Mouse (Mus musculus): Measurements from ENCODE around the gene Dnah14.

DNA sequence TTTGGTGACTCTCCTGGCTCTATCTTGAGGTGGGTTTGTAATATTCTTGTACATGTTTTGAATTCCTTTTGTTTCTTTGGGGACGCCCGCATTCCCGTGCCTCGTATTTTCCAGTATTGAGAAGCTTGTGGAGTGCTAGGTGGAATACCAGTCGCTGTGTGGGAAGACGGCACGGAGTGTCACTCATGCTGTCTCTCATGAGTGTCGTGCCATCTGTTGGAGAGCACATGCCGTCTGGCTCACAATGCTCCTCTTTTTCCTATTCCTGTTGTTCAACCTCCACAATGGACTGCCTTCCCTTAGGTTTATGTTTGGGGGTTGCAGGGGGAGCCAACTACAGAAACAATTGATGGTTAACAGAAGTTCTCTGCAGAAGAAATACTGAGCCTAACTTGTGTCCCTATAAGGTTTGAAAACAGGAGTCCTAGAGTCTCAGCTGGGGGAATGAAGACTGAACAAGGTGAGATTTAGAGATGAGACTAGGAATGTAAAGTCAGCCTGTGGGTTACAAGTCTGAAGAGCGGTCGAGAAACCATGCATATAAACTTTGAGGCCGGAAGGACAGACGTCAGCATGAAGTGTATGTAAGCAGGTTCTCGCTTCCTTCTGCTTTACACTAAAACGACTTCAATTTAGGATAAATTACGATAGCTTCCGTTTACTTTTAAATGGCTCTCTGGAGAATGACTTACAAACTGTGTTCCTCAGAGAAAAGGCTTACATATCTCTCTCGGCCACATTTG is 235.3 kb downstream of the Dnah14 start:
- TF ChIP-seq POLR2AphosphoS2 (IDR thresholded peaks at IDR 0.05; ENCODE audit: low read depth, low read length) (no peak; the same call in 1 of the 2 replicates), HCFC1 (IDR thresholded peaks at IDR 0.05; ENCODE audit: low read depth, low read length) (no peak), USF1 (IDR thresholded peaks at IDR 0.05; ENCODE audit: low read depth, low read length) (no peak), POLR2A (IDR thresholded peaks at IDR 0.05; ENCODE audit: low read depth, low read length) (no peak)

All from CH12.LX (cell line).